In the genomic region with DNA sequence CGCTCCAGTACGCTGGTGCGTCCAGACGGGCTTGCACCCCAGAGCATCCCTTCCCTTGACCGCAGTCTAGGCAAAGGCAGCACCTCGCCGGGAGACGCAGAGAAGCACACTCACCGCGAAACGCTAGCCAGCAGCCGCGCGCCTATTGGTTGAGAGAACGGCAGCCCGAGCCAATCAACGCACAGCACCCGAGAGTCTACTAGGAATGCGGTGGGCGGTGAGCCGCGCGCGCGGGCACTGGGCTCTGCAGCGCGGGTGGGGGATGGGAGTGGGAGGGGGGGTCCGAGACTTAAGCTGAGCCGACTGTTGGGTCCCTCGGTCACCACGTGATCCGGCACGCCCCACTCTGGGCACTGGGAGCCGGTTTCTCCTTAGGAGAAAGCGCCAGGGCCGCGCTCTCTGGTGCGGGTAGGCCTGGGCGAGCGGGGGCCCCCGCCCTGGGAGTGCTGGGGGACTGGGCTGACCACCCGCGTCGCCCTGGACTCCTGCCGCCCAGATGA, we compare ENCODE assay signal across 8 mouse cellular contexts. TPM values are rescaled to one million over a fixed set of nuclear protein-coding genes. Genes with fewer than 3 reads are reported as not detected.
DNase-seq lines count a peak whose midpoint lies in the region; ATAC-seq and TF ChIP-seq lines count a peak whose summit lies in the region.

No protein-coding gene starts in this region.

- H3K27ac ChIP-seq in brown adipose tissue, adult 24 weeks (replicated peaks; ENCODE audit: low read depth, low read length) = no peak overlapping the region
- peak overlapping the region; percentile 95 for H3K27ac ChIP-seq in heart, embryonic 13.5 days (replicated peaks)
- peak overlapping the region; percentile 88 for H3K27ac ChIP-seq in kidney, postnatal 0 days
- H3K27ac ChIP-seq in liver, adult 2 months (replicated peaks; ENCODE audit: insufficient read depth, low read depth, low read length) = no peak overlapping the region
- peak overlapping the region; percentile 89 for H3K27ac ChIP-seq in stomach, embryonic 14.5 days (ENCODE audit: low read length)

- 3% methylated on average over 45 of the region's 45 CpGs for WGBS in heart, embryonic 13.5 days
- 3% methylated on average over 45 of the region's 45 CpGs for WGBS in kidney, postnatal 0 days
- WGBS in liver, adult 2 months = 8% methylated on average over 45 of the region's 45 CpGs
- 5% methylated on average over 45 of the region's 45 CpGs for WGBS in stomach, embryonic 14.5 days

- DNase-seq in CD4-positive, CD25-positive, alpha-beta regulatory T cell, adult 2 months (ENCODE audit: low read depth, low spot score) = peak; percentile 84
- peak; percentile 98 for DNase-seq in kidney, postnatal 0 days (ENCODE audit: low spot score)
- peak; percentile 51 for DNase-seq in liver, adult 2 months (ENCODE audit: extremely low read depth, low read depth, low spot score)
- DNase-seq in naive thymus-derived CD4-positive, alpha-beta T cell, adult 2 months (ENCODE audit: low read depth) = peak; percentile 77

- no peaks in the 10 kb centered on the region for H3K27me3 ChIP-seq in heart, embryonic 13.5 days (replicated peaks)
- H3K27me3 ChIP-seq in kidney, postnatal 0 days (ENCODE audit: insufficient read depth, low read length) = no peaks in the 10 kb centered on the region
- H3K27me3 ChIP-seq in liver, adult 2 months (ENCODE audit: control insufficient read depth, insufficient read depth, low read length) = no peaks in the 10 kb centered on the region
- H3K27me3 ChIP-seq in stomach, embryonic 14.5 days (ENCODE audit: control insufficient read depth, insufficient read depth, low read length) = no peaks in the 10 kb centered on the region

- no peaks in the 10 kb centered on the region for H3K36me3 ChIP-seq in heart, embryonic 13.5 days
- H3K36me3 ChIP-seq in kidney, postnatal 0 days (ENCODE audit: insufficient read depth, low read length) = no peaks in the 10 kb centered on the region
- H3K36me3 ChIP-seq in liver, adult 2 months (ENCODE audit: control insufficient read depth, insufficient read depth, low read length) = no peaks in the 10 kb centered on the region
- H3K36me3 ChIP-seq in stomach, embryonic 14.5 days (ENCODE audit: control insufficient read depth, insufficient read depth, low read length) = no peaks in the 10 kb centered on the region

- no peaks in the 10 kb centered on the region for H3K79me2 ChIP-seq in liver, adult 2 months (ENCODE audit: control insufficient read depth, insufficient read depth, low read length)

- TF ChIP-seq POLR2A in liver, adult 2 months (IDR thresholded peaks at IDR 0.05; ENCODE audit: extremely low read depth, insufficient read depth, low read length) = no peak

- TF ChIP-seq CTCF in kidney, postnatal 0 days (IDR thresholded peaks at IDR 0.05; ENCODE audit: low read depth) = no peak
- no peak for TF ChIP-seq CTCF in liver, adult 2 months (IDR thresholded peaks at IDR 0.05; ENCODE audit: low read depth, low read length)

- peak overlapping the region; percentile 88 for H3K9ac ChIP-seq in heart, embryonic 13.5 days
- H3K9ac ChIP-seq in kidney, postnatal 0 days (ENCODE audit: low read depth, low read length) = peak overlapping the region; percentile 63
- peak overlapping the region; percentile 27 for H3K9ac ChIP-seq in liver, adult 2 months (ENCODE audit: low read depth, low read length)
- peak overlapping the region; percentile 37 for H3K9ac ChIP-seq in stomach, embryonic 14.5 days (replicated peaks; ENCODE audit: low read depth, low read length)

- peak overlapping the region; percentile 45 for H3K4me3 ChIP-seq in brown adipose tissue, adult 24 weeks (ENCODE audit: insufficient read depth, low read depth, low read length)
- H3K4me3 ChIP-seq in heart, embryonic 13.5 days = peak overlapping the region; percentile 57
- peak overlapping the region; percentile 35 for H3K4me3 ChIP-seq in kidney, postnatal 0 days (replicated peaks; ENCODE audit: low read depth, low read length)
- peak overlapping the region; percentile 31; the same call in 1 of the 2 replicates for H3K4me3 ChIP-seq in liver, adult 2 months (ENCODE audit: insufficient read depth, low read depth, low read length)
- peak overlapping the region; percentile 35 for H3K4me3 ChIP-seq in stomach, embryonic 14.5 days (ENCODE audit: low read depth, low read length)

- peak overlapping the region; percentile 84 for H3K4me2 ChIP-seq in heart, embryonic 13.5 days
- peak overlapping the region; percentile 79 for H3K4me2 ChIP-seq in kidney, postnatal 0 days (ENCODE audit: low read length)
- H3K4me2 ChIP-seq in stomach, embryonic 14.5 days (replicated peaks; ENCODE audit: low read depth, low read length) = peak overlapping the region; percentile 65

- ATAC-seq in erythroid progenitor cell, adult 5-6 weeks (replicated peaks; ENCODE audit: low FRiP score, poor library complexity, severe bottlenecking) = peak; percentile 83
- ATAC-seq in heart, embryonic 13.5 days (ENCODE audit: extremely low read depth, insufficient number of reproducible peaks, low FRiP score, low TSS enrichment) = peak; percentile 73
- ATAC-seq in kidney, postnatal 0 days (replicated peaks; ENCODE audit: low FRiP score, low read depth) = peak; percentile 88
- peak; percentile 90 for ATAC-seq in stomach, embryonic 14.5 days (ENCODE audit: insufficient number of reproducible peaks, insufficient read depth, low FRiP score, low read depth)

- H3K9me3 ChIP-seq in heart, embryonic 13.5 days = no peaks in the 10 kb centered on the region
- no peaks in the 10 kb centered on the region for H3K9me3 ChIP-seq in kidney, postnatal 0 days (replicated peaks; ENCODE audit: low read length)
- no peaks in the 10 kb centered on the region for H3K9me3 ChIP-seq in stomach, embryonic 14.5 days (ENCODE audit: control insufficient read depth, low read depth, low read length)

- H3K4me1 ChIP-seq in brown adipose tissue, adult 24 weeks (ENCODE audit: control insufficient read depth, insufficient read depth, insufficient read length, low read length) = peaks cover 12% of the 10 kb centered on the region
- peaks cover 62% of the 10 kb centered on the region for H3K4me1 ChIP-seq in heart, embryonic 13.5 days
- peaks cover 26% of the 10 kb centered on the region for H3K4me1 ChIP-seq in kidney, postnatal 0 days (replicated peaks; ENCODE audit: insufficient read depth, low read length)
- H3K4me1 ChIP-seq in liver, adult 2 months (ENCODE audit: control insufficient read depth, insufficient read depth, low read length) = peaks cover 8% of the 10 kb centered on the region
- H3K4me1 ChIP-seq in stomach, embryonic 14.5 days (ENCODE audit: control insufficient read depth, insufficient read depth, low read length) = peaks cover 34% of the 10 kb centered on the region

RNA-seq across cellular contexts. Expression of gene Actg1, which starts 37.5 kb away (rescaled TPM):
- polyA plus RNA-seq in brown adipose tissue, adult 24 weeks (2012; ENCODE audit: insufficient read depth, insufficient read length, missing spikeins) = 325 and 418 TPM in 2 replicates
- 531 and 597 TPM in 2 replicates for total RNA-seq in erythroid progenitor cell, adult 5-6 weeks (2015; ENCODE audit: low replicate concordance)
- 282 and 330 TPM in 2 replicates for total RNA-seq in erythroid progenitor cell, adult 5-6 weeks (2017; ENCODE audit: low replicate concordance)
- polyA plus RNA-seq in heart, embryonic 13.5 days (2015; fragmentation: Nextera tagmentation; extraction: Ambion mirVana) = 1,234 and 1,290 TPM in 2 replicates
- 2,251 and 2,404 TPM in 2 replicates for polyA plus RNA-seq in kidney, postnatal 0 days (2015; fragmentation: Nextera tagmentation; extraction: Ambion mirVana)
- 68.0 and 123 TPM in 2 replicates for total RNA-seq in liver, adult 2 months (2014; rRNA removed)
- 158 and 177 TPM in 2 replicates for polyA plus RNA-seq in liver, adult 2 months (2012; rRNA removed)
- polyA plus RNA-seq in stomach, embryonic 14.5 days (2014; fragmentation: Nextera tagmentation; extraction: Ambion mirVana) = 2,902 and 3,014 TPM in 2 replicates

RNA-seq across cellular contexts. Expression of gene Fscn2, which starts 50.5 kb away (rescaled TPM):
- polyA plus RNA-seq in brown adipose tissue, adult 24 weeks (2012; ENCODE audit: insufficient read depth, insufficient read length, missing spikeins) = not detected in 2 replicates
- not detected in 2 replicates for total RNA-seq in erythroid progenitor cell, adult 5-6 weeks (2015; ENCODE audit: low replicate concordance)
- total RNA-seq in erythroid progenitor cell, adult 5-6 weeks (2017; ENCODE audit: low replicate concordance) = not detected in 2 replicates
- 0.31 and 0.50 TPM in 2 replicates for polyA plus RNA-seq in heart, embryonic 13.5 days (2015; fragmentation: Nextera tagmentation; extraction: Ambion mirVana)
- 1.3 and 1.5 TPM in 2 replicates for polyA plus RNA-seq in kidney, postnatal 0 days (2015; fragmentation: Nextera tagmentation; extraction: Ambion mirVana)
- not detected in 2 replicates for total RNA-seq in liver, adult 2 months (2014; rRNA removed)
- polyA plus RNA-seq in liver, adult 2 months (2012; rRNA removed) = not detected in 2 replicates
- 0.30 and 0.59 TPM in 2 replicates for polyA plus RNA-seq in stomach, embryonic 14.5 days (2014; fragmentation: Nextera tagmentation; extraction: Ambion mirVana)

Comparison
In these comparisons a context has a peak if more than half of its experiments do, and no peak if none do; other contexts are left out.
1. H3K27ac ChIP-seq: peak in heart, embryonic 13.5 days (single experiment), kidney, postnatal 0 days (single experiment) and stomach, embryonic 14.5 days (single experiment); none in brown adipose tissue, adult 24 weeks (single experiment) and liver, adult 2 months (single experiment).
2. H3K9ac ChIP-seq: peak in every context shown above with its lines; median percentile 88 in heart, embryonic 13.5 days; 63 in kidney, postnatal 0 days; 37 in stomach, embryonic 14.5 days; 27 in liver, adult 2 months.
3. Peak in every context shown above with its lines, with median percentiles within 50 percentile points of each other: DNase-seq, H3K4me3 ChIP-seq, ATAC-seq and H3K4me2 ChIP-seq.